Mouse (Mus musculus) forebrain, embryonic 15.5 days (tissue): ENCODE measurements around the gene Vmn2r22. TPM values are rescaled to one million over a fixed set of nuclear protein-coding genes. Genes with fewer than 3 reads are reported as not detected.
"Not testable (repeated sequence)": the region's sequence is repeated elsewhere in the genome, so short reads cannot be mapped to it uniquely, and the experiment has no call there.

Experiments
- ATAC-seq: fragments of 200-750 bp; cut with Nextera tagmentation; replicated peaks from 2 replicates; pipeline ENCODE4 v1.8.0; 2017; ENCODE audit warnings: mild to moderate bottlenecking, moderate TSS enrichment, moderate library complexity
- H3K27ac ChIP-seq: fragments of 300-500 bp; sonication (generic); replicated peaks from 2 replicates; pipeline ENCODE4 v1.5.1; 2015; ENCODE audit warnings: mild to moderate bottlenecking, inconsistent platforms
- H3K27me3 ChIP-seq: fragments of 300-500 bp; sonication (generic); 2 replicates; pipeline ENCODE4 v1.6.1; 2015; ENCODE audit warnings: inconsistent platforms
- H3K36me3 ChIP-seq: fragments of 300-500 bp; sonication (generic); 2 replicates; pipeline ENCODE4 v1.6.1; 2015; ENCODE audit warnings: mild to moderate bottlenecking, inconsistent platforms
- H3K4me1 ChIP-seq: fragments of 300-500 bp; sonication (generic); 2 replicates; pipeline ENCODE4 v1.6.1; 2015; ENCODE audit warnings: inconsistent platforms
- H3K4me2 ChIP-seq: fragments of 300-500 bp; sonication (generic); replicated peaks from 2 replicates; pipeline ENCODE4 v1.6.1; 2015; ENCODE audit warnings: mild to moderate bottlenecking, inconsistent platforms
- H3K4me3 ChIP-seq: fragments of 300-500 bp; sonication (generic); 2 replicates; pipeline ENCODE4 v1.5.1; 2015; ENCODE audit warnings: mild to moderate bottlenecking, inconsistent platforms
- H3K9ac ChIP-seq: fragments of 300-500 bp; sonication (generic); replicated peaks from 2 replicates; pipeline ENCODE4 v1.6.1; 2015; ENCODE audit warnings: mild to moderate bottlenecking, inconsistent platforms
- H3K9me3 ChIP-seq: fragments of 300-500 bp; sonication (generic); 2 replicates; pipeline ENCODE4 v1.6.1; 2016; ENCODE audit warnings: inconsistent platforms
- WGBS: fragments of 180-500 bp; shearing (Covaris S2); methylation state at CpG from one replicate; pipeline ENCODE4 v1.1.7; 2015; ENCODE audit warnings: mixed read lengths; 5-methylcytosine and 5-hydroxymethylcytosine counted together
- polyA plus RNA-seq: library from polyadenylated mRNA; unstranded; fragments of >200 nt; fragmentation: Nextera tagmentation; extraction: Ambion mirVana; gene quantifications from 2 replicates; pipeline ENCODE4 v1.2.1, GENCODE M21; 2015

Vmn2r22 gene
- not detected in 2 replicates for polyA plus RNA-seq

GRCm38 (mm10) chr6:123650625-123651024 lies at the start of gene Vmn2r22:
Gene Vmn2r22, minus strand, starts transcription at chr6:123650725.
- H3K4me2 ChIP-seq, ATAC-seq: not testable (repeated sequence)

GRCm38 (mm10) chr6:123697213-123697612 lies 46.7 kb upstream of the Vmn2r22 start:
- no peak overlapping the region for H3K9ac ChIP-seq
- H3K4me3 ChIP-seq, result no peak overlapping the region
- H3K4me1 ChIP-seq, result peaks cover 4% of the 10 kb centered on the region; the same call in 1 of the 2 replicates
- H3K27ac ChIP-seq, result no peak overlapping the region
- no peaks in the 10 kb centered on the region for H3K36me3 ChIP-seq
- no peak overlapping the region for H3K4me2 ChIP-seq
- H3K9me3 ChIP-seq, result no peaks in the 10 kb centered on the region
- no peaks in the 10 kb centered on the region for H3K27me3 ChIP-seq
- peak; percentile 11; the same call in 1 of the 2 replicates for ATAC-seq

More at GRCm38 (mm10) chr6:123650625-123651024, at the start of gene Vmn2r22:
- H3K36me3 ChIP-seq, H3K27ac ChIP-seq, H3K4me3 ChIP-seq, H3K9ac ChIP-seq, H3K27me3 ChIP-seq, H3K9me3 ChIP-seq, H3K4me1 ChIP-seq: not testable (repeated sequence)
- 72% methylated on average over 3 of the region's 3 CpGs for WGBS

- H3K9ac ChIP-seq, H3K4me2 ChIP-seq, H3K36me3 ChIP-seq, H3K9me3 ChIP-seq, H3K4me3 ChIP-seq, H3K27me3 ChIP-seq, H3K4me1 ChIP-seq, ATAC-seq, H3K27ac ChIP-seq: not testable (repeated sequence)
- 22% methylated on average over 1 of the region's 1 CpGs for whole genome bisulfite sequencing
Measured at GRCm38 (mm10) chr6:123696639-123697038, 46.1 kb upstream of the Vmn2r22 start.

GRCm38 (mm10) chr6:123657040-123657439 lies 6.5 kb upstream of the Vmn2r22 start:
- Histone ChIP-seq H3K9ac (no peak overlapping the region), H3K4me2 (no peak overlapping the region), H3K9me3 (no peaks in the 10 kb centered on the region), H3K36me3 (no peaks in the 10 kb centered on the region), H3K4me3 (no peak overlapping the region), H3K27me3 (no peaks in the 10 kb centered on the region), H3K4me1 (no peaks in the 10 kb centered on the region), H3K27ac (no peak overlapping the region)
- 53% methylated on average over 6 of the region's 6 CpGs for WGBS
- no peak for ATAC-seq

- not testable (repeated sequence) for H3K4me3 ChIP-seq, H3K36me3 ChIP-seq, H3K4me1 ChIP-seq, H3K27me3 ChIP-seq, H3K9me3 ChIP-seq, H3K27ac ChIP-seq, H3K9ac ChIP-seq, ATAC-seq, H3K4me2 ChIP-seq
- WGBS, result 90% methylated on average over 4 of the region's 4 CpGs
Measured at GRCm38 (mm10) chr6:123639394-123639793, 11.1 kb downstream of the Vmn2r22 start.

GRCm38 (mm10) chr6:123623784-123624183 lies 26.7 kb downstream of the Vmn2r22 start:
- not testable (repeated sequence) for H3K4me3 ChIP-seq, H3K36me3 ChIP-seq, H3K9ac ChIP-seq, H3K27me3 ChIP-seq, H3K4me2 ChIP-seq, H3K27ac ChIP-seq, ATAC-seq, H3K4me1 ChIP-seq, H3K9me3 ChIP-seq
- no CpG with 5 or more reads among the region's 2 CpGs for WGBS

GRCm38 (mm10) chr6:123588368-123588767 lies 62.2 kb downstream of the Vmn2r22 start:
- no CpG with 5 or more reads among the region's 5 CpGs for WGBS
- H3K4me3 ChIP-seq, H3K27ac ChIP-seq, H3K4me1 ChIP-seq, H3K9ac ChIP-seq, H3K4me2 ChIP-seq, H3K9me3 ChIP-seq, H3K36me3 ChIP-seq, H3K27me3 ChIP-seq, ATAC-seq: not testable (repeated sequence)

- not testable (repeated sequence) for H3K4me2 ChIP-seq, H3K36me3 ChIP-seq, ATAC-seq, H3K9ac ChIP-seq, H3K4me1 ChIP-seq, H3K4me3 ChIP-seq, H3K9me3 ChIP-seq, H3K27me3 ChIP-seq, H3K27ac ChIP-seq
- no CpG with 5 or more reads among the region's 2 CpGs for WGBS
Measured at GRCm38 (mm10) chr6:123587796-123588328, 62.7 kb downstream of the Vmn2r22 start.

- not testable (repeated sequence) for H3K9ac ChIP-seq, H3K27me3 ChIP-seq, H3K9me3 ChIP-seq, H3K27ac ChIP-seq, ATAC-seq, H3K4me1 ChIP-seq, H3K4me2 ChIP-seq, H3K36me3 ChIP-seq, H3K4me3 ChIP-seq
- no CpG with 5 or more reads among the region's 1 CpGs for WGBS
Measured at GRCm38 (mm10) chr6:123583988-123584387, 66.5 kb downstream of the Vmn2r22 start.

- not testable (repeated sequence) for H3K4me3 ChIP-seq, H3K27me3 ChIP-seq, H3K4me1 ChIP-seq, H3K9me3 ChIP-seq, H3K4me2 ChIP-seq, H3K27ac ChIP-seq, H3K36me3 ChIP-seq, H3K9ac ChIP-seq, ATAC-seq
- WGBS, result no CpG with 5 or more reads among the region's 2 CpGs
Measured at GRCm38 (mm10) chr6:123574698-123575097, 75.8 kb downstream of the Vmn2r22 start.

Other genes with a start within 250 kb of the Vmn2r22 start
- gene Vmn2r20, start 232.6 kb downstream of the Vmn2r22 start, polyA plus RNA-seq, result not detected in 2 replicates
- not detected in 2 replicates for gene Vmn2r21, start 117.3 kb downstream of the Vmn2r22 start, polyA plus RNA-seq
- not detected in 2 replicates for gene Vmn2r23, start 51.9 kb upstream of the Vmn2r22 start, polyA plus RNA-seq
- not detected in 2 replicates for gene Vmn2r24, start 128.2 kb upstream of the Vmn2r22 start, polyA plus RNA-seq
- not detected in 2 replicates for gene Vmn2r25, start 202.7 kb upstream of the Vmn2r22 start, polyA plus RNA-seq